Mouse (Mus musculus): Measurements from ENCODE around the gene Pkmyt1. TPM values are rescaled to one million over a fixed set of nuclear protein-coding genes. Genes with fewer than 3 reads are reported as not detected.

Pkmyt1 gene
- total RNA-seq, 2 experiments from 2014 or later, result 24.3 to 63.7 TPM

GRCm38 (mm10) chr17:23776216-23776615, 50.1 kb downstream of the Pkmyt1 start:
- ATAC-seq (replicated peaks; ENCODE audit: poor library complexity, severe bottlenecking), result no peak

- ATAC-seq (replicated peaks; ENCODE audit: poor library complexity, severe bottlenecking), result no peak
Measured at GRCm38 (mm10) chr17:23777141-23777540, 51.0 kb downstream of the Pkmyt1 start.

- ATAC-seq (replicated peaks; ENCODE audit: poor library complexity, severe bottlenecking), result no peak
Measured at GRCm38 (mm10) chr17:23778447-23778846, 52.3 kb downstream of the Pkmyt1 start.

- ATAC-seq (replicated peaks; ENCODE audit: poor library complexity, severe bottlenecking), result no peak
Measured at GRCm38 (mm10) chr17:23783352-23783751, 57.2 kb downstream of the Pkmyt1 start.

GRCm38 (mm10) chr17:23785561-23786471, 59.7 kb downstream of the Pkmyt1 start, which contains the start of gene Flywch2:
Gene Flywch2, minus strand, starts transcription at chr17:23786081.
- ATAC-seq (replicated peaks; ENCODE audit: poor library complexity, severe bottlenecking), result peak; percentile 80

Other genes starting within 250 kb of the Pkmyt1 start
- not detected in 2 replicates for gene Vmn2r117, start 246.6 kb upstream of the Pkmyt1 start, total RNA-seq (2014; fragmentation: Nextera tagmentation)
- not detected in 2 replicates for gene Vmn2r117, start 246.6 kb upstream of the Pkmyt1 start, total RNA-seq (2017)
- 4.9 and 6.9 TPM in 2 replicates for gene Zfp213, start 162.1 kb upstream of the Pkmyt1 start, total RNA-seq (2014; fragmentation: Nextera tagmentation)
- 9.7 and 10.7 TPM in 2 replicates for gene Zfp213, start 162.1 kb upstream of the Pkmyt1 start, total RNA-seq (2017)
- gene Zfp13, start 126.8 kb upstream of the Pkmyt1 start, total RNA-seq (2014; fragmentation: Nextera tagmentation), result 1.7 and 2.2 TPM in 2 replicates
- gene Zfp13, start 126.8 kb upstream of the Pkmyt1 start, total RNA-seq (2017), result 0.46 and 0.56 TPM in 2 replicates
- not detected in 2 replicates for gene Zscan10, start 125.5 kb upstream of the Pkmyt1 start, total RNA-seq (2014; fragmentation: Nextera tagmentation)
- gene Zscan10, start 125.5 kb upstream of the Pkmyt1 start, total RNA-seq (2017), result not detected in 2 replicates
- not detected in 2 replicates for gene Mmp25, start 81.1 kb upstream of the Pkmyt1 start, total RNA-seq (2014; fragmentation: Nextera tagmentation)
- gene Mmp25, start 81.1 kb upstream of the Pkmyt1 start, total RNA-seq (2017), result 0.47 and 0.57 TPM in 2 replicates
- not detected in 2 replicates for gene Bicdl2, start 65.8 kb upstream of the Pkmyt1 start, total RNA-seq (2014; fragmentation: Nextera tagmentation)
- gene Bicdl2, start 65.8 kb upstream of the Pkmyt1 start, total RNA-seq (2017), result not detected in 2 replicates
- 48.9 and 51.5 TPM in 2 replicates for gene Hcfc1r1, start 52.7 kb upstream of the Pkmyt1 start, total RNA-seq (2014; fragmentation: Nextera tagmentation)
- 13.5 and 16.6 TPM in 2 replicates for gene Hcfc1r1, start 52.7 kb upstream of the Pkmyt1 start, total RNA-seq (2017)
- 49.8 and 50.2 TPM in 2 replicates for gene Thoc6, start 52.5 kb upstream of the Pkmyt1 start, total RNA-seq (2014; fragmentation: Nextera tagmentation)
- gene Thoc6, start 52.5 kb upstream of the Pkmyt1 start, total RNA-seq (2017), result 37.1 and 39.3 TPM in 2 replicates
- 5.1 and 7.8 TPM in 2 replicates for gene Tnfrsf12a, start 48.9 kb upstream of the Pkmyt1 start, total RNA-seq (2014; fragmentation: Nextera tagmentation)
- gene Tnfrsf12a, start 48.9 kb upstream of the Pkmyt1 start, total RNA-seq (2017), result 4.7 and 7.7 TPM in 2 replicates
- 0.67 TPM in 1 of 2 replicates, not detected in the other for gene Cldn6, start 47.1 kb upstream of the Pkmyt1 start, total RNA-seq (2014; fragmentation: Nextera tagmentation)
- not detected in 2 replicates for gene Cldn6, start 47.1 kb upstream of the Pkmyt1 start, total RNA-seq (2017)
- gene Cldn9, start 42.3 kb upstream of the Pkmyt1 start, total RNA-seq (2014; fragmentation: Nextera tagmentation), result not detected in 2 replicates
- gene Cldn9, start 42.3 kb upstream of the Pkmyt1 start, total RNA-seq (2017), result not detected in 2 replicates
- gene 1520401A03Rik, start 3.6 kb upstream of the Pkmyt1 start, total RNA-seq (2014; fragmentation: Nextera tagmentation), result not detected in 2 replicates
- not detected in 2 replicates for gene 1520401A03Rik, start 3.6 kb upstream of the Pkmyt1 start, total RNA-seq (2017)
- gene Paqr4, start 14.5 kb downstream of the Pkmyt1 start, total RNA-seq (2014; fragmentation: Nextera tagmentation), result 0.69 and 2.4 TPM in 2 replicates
- gene Paqr4, start 14.5 kb downstream of the Pkmyt1 start, total RNA-seq (2017), result 2.2 and 2.5 TPM in 2 replicates
- not detected in 2 replicates for gene Kremen2, start 19.5 kb downstream of the Pkmyt1 start, total RNA-seq (2014; fragmentation: Nextera tagmentation)
- gene Kremen2, start 19.5 kb downstream of the Pkmyt1 start, total RNA-seq (2017), result not detected in 2 replicates
- 10.3 and 17.5 TPM in 2 replicates for gene Flywch1, start 45.3 kb downstream of the Pkmyt1 start, total RNA-seq (2014; fragmentation: Nextera tagmentation)
- gene Flywch1, start 45.3 kb downstream of the Pkmyt1 start, total RNA-seq (2017), result 15.2 and 22.4 TPM in 2 replicates
- gene Flywch2, start 59.7 kb downstream of the Pkmyt1 start, total RNA-seq (2014; fragmentation: Nextera tagmentation), result 0.80 and 7.2 TPM in 2 replicates
- gene Flywch2, start 59.7 kb downstream of the Pkmyt1 start, total RNA-seq (2017), result 0.30 TPM in 1 of 2 replicates, not detected in the other
- gene Srrm2, start 64.2 kb downstream of the Pkmyt1 start, total RNA-seq (2014; fragmentation: Nextera tagmentation), result 563 and 623 TPM in 2 replicates
- gene Srrm2, start 64.2 kb downstream of the Pkmyt1 start, total RNA-seq (2017), result 126 TPM in 2 replicates
- 318 and 455 TPM in 2 replicates for gene Elob, start 102.8 kb downstream of the Pkmyt1 start, total RNA-seq (2014; fragmentation: Nextera tagmentation)
- 124 and 129 TPM in 2 replicates for gene Elob, start 102.8 kb downstream of the Pkmyt1 start, total RNA-seq (2017)
- gene Prss33, start 109.7 kb downstream of the Pkmyt1 start, total RNA-seq (2014; fragmentation: Nextera tagmentation), result not detected in 2 replicates
- gene Prss33, start 109.7 kb downstream of the Pkmyt1 start, total RNA-seq (2017), result not detected in 2 replicates
- gene Prss32, start 117.5 kb downstream of the Pkmyt1 start, total RNA-seq (2014; fragmentation: Nextera tagmentation), result not detected in 2 replicates
- not detected in 2 replicates for gene Prss32, start 117.5 kb downstream of the Pkmyt1 start, total RNA-seq (2017)
- gene Prss41, start 117.8 kb downstream of the Pkmyt1 start, total RNA-seq (2014; fragmentation: Nextera tagmentation), result not detected in 2 replicates
- gene Prss41, start 117.8 kb downstream of the Pkmyt1 start, total RNA-seq (2017), result not detected in 2 replicates
- not detected in 2 replicates for gene Prss21, start 141.7 kb downstream of the Pkmyt1 start, total RNA-seq (2014; fragmentation: Nextera tagmentation)
- not detected in 2 replicates for gene Prss21, start 141.7 kb downstream of the Pkmyt1 start, total RNA-seq (2017)
- gene Dcpp1, start 154.5 kb downstream of the Pkmyt1 start, total RNA-seq (2014; fragmentation: Nextera tagmentation), result not detected in 2 replicates
- not detected in 2 replicates for gene Dcpp1, start 154.5 kb downstream of the Pkmyt1 start, total RNA-seq (2017)
- gene Dcpp2, start 154.5 kb downstream of the Pkmyt1 start, total RNA-seq (2014; fragmentation: Nextera tagmentation), result not detected in 2 replicates
- not detected in 2 replicates for gene Dcpp2, start 154.5 kb downstream of the Pkmyt1 start, total RNA-seq (2017)
- gene Dcpp3, start 191.1 kb downstream of the Pkmyt1 start, total RNA-seq (2014; fragmentation: Nextera tagmentation), result not detected in 2 replicates
- not detected in 2 replicates for gene Dcpp3, start 191.1 kb downstream of the Pkmyt1 start, total RNA-seq (2017)
- not detected in 2 replicates for gene Sbp, start 215.3 kb downstream of the Pkmyt1 start, total RNA-seq (2014; fragmentation: Nextera tagmentation)
- not detected in 2 replicates for gene Sbp, start 215.3 kb downstream of the Pkmyt1 start, total RNA-seq (2017)
- not detected in 2 replicates for gene Sbpl, start 228.9 kb downstream of the Pkmyt1 start, total RNA-seq (2014; fragmentation: Nextera tagmentation)
- not detected in 2 replicates for gene Sbpl, start 228.9 kb downstream of the Pkmyt1 start, total RNA-seq (2017)

Data from granulocyte monocyte progenitor cell, adult 5-6 weeks (primary cell).